Mouse (Mus musculus) left cerebral cortex, adult 8-10 months (tissue): ENCODE measurements around the gene Trmt11. TPM values are rescaled to one million over a fixed set of nuclear protein-coding genes. Genes with fewer than 3 reads are reported as not detected.
"Not testable (repeated sequence)": the region's sequence is repeated elsewhere in the genome, so short reads cannot be mapped to it uniquely, and the experiment has no call there.

Experiments used
- DNase-seq, 2 experiments: peaks; one replicate each; pipeline ENCODE4 v3.0.0; 2022; ENCODE audit warnings: low spot score in 2 of 2
- total RNA-seq, 4 experiments: library from RNA; stranded (reverse); gene quantifications; 2 replicates each; pipeline ENCODE4 v1.2.4; 2022

Gene Trmt11
- total RNA-seq, 4 experiments from 2014 or later: 8.0 to 12.6 (median 10.3) TPM

- no peak for DNase-seq
These were observed 35.9 kb downstream of the Trmt11 start for GRCm38 (mm10) chr10:30564651-30565050.

- DNase-seq: no peak
These were observed 44.6 kb downstream of the Trmt11 start for GRCm38 (mm10) chr10:30555686-30556578.

- no peak for DNase-seq
These were observed 48.2 kb downstream of the Trmt11 start for GRCm38 (mm10) chr10:30552377-30552776.

GRCm38 (mm10) chr10:30549974-30550373, 50.6 kb downstream of the Trmt11 start:
- DNase-seq: no peak

- no peak for DNase-seq
These were observed 62.1 kb downstream of the Trmt11 start for GRCm38 (mm10) chr10:30538538-30538815.

- DNase-seq: peak in 1 of 2 experiments; percentile 39
These were observed 62.6 kb downstream of the Trmt11 start for GRCm38 (mm10) chr10:30537734-30538537.

- not testable (repeated sequence) for DNase-seq
These were observed 64.6 kb downstream of the Trmt11 start for GRCm38 (mm10) chr10:30535930-30536329.

- no peak for DNase-seq
These were observed 73.4 kb downstream of the Trmt11 start for GRCm38 (mm10) chr10:30527122-30527521.

GRCm38 (mm10) chr10:30521727-30522126, 78.8 kb downstream of the Trmt11 start:
- DNase-seq: no peak

- no peak for DNase-seq
These were observed 81.4 kb downstream of the Trmt11 start for GRCm38 (mm10) chr10:30519143-30519542.

GRCm38 (mm10) chr10:30517224-30517623, 83.3 kb downstream of the Trmt11 start:
- no peak for DNase-seq

GRCm38 (mm10) chr10:30516771-30517170, 83.8 kb downstream of the Trmt11 start:
- no peak for DNase-seq

- no peak for DNase-seq
These were observed 95.8 kb downstream of the Trmt11 start for GRCm38 (mm10) chr10:30504736-30505135.

- DNase-seq: no peak
These were observed 97.4 kb downstream of the Trmt11 start for GRCm38 (mm10) chr10:30503168-30503567.

- no peak for DNase-seq
These were observed 97.8 kb downstream of the Trmt11 start for GRCm38 (mm10) chr10:30502718-30503117.

GRCm38 (mm10) chr10:30498223-30498622, 102.3 kb downstream of the Trmt11 start:
- DNase-seq: not testable (repeated sequence)

Other genes starting within 250 kb of the Trmt11 start
- gene Hint3, start 28.9 kb upstream of the Trmt11 start, total RNA-seq: 10 to 100 TPM; 43.0 to 48.8 (median 45.5) TPM
- 100 to 1,000 TPM in 1 of 4 experiments, 10 to 100 TPM in 3; 82.1 to 111 (median 89.2) TPM for gene Ncoa7, start 202.6 kb upstream of the Trmt11 start, total RNA-seq
- 1 to 10 TPM; 5.4 to 6.3 (median 5.8) TPM for gene Hey2, start 242.1 kb upstream of the Trmt11 start, total RNA-seq